Mouse (Mus musculus): ENCODE measurements around the gene Gdf15. TPM values are rescaled to one million over a fixed set of nuclear protein-coding genes. Genes with fewer than 3 reads are reported as not detected.

Gene Gdf15
- total and polyA plus RNA-seq, 3 experiments: 0.15 to 0.63 TPM; not detected in 1

DNA sequence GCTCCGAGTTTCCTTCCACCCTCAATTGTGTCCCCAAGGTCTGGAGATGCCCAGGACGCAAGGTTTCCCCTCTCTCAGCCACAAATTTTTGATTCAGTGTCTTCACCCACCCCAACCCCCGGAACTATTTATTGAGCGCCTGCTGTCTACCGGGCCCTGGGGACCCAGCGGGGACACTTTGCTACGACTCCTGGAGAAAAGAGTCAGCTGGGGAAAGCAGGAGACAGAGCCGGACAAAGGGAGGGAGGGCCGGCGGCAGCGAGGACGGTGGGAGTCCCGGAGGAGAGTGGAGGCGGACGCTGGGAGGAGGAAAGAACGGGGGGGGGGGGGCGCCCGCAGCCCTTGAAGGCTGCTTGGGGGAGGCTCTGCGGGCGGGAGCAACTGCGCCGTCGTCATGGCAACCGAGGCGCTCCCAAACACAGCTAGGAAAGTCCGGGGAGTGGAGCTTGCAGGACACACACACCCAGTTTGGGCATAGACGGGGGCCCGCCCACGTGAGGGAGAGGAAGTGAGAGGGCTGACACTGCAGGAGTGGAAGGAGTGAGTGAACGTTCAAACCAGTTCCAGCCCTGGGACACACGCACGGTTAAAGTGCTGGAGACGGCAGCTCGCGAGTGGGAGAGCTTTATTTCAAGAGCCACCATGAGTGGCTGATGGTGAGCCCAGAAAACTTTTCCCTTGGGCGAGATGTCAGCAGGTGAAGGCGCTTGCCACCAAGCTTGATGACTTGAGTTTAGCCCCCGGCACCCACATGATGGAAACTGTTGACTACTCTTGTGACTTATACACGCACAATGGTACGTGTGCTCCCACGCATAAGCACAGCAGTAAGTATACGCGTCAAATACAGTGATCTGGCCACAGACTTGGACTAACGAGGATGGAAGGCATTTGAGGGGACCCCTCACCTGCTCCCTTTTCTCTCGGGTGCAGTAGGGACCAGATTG, 22.1 kb downstream of the Gdf15 start:
- peaks cover 0 to 8% of the 10 kb centered on the region in 2 experiments; a peak in 3 of 4 replicates for H3K4me1 ChIP-seq (ENCODE audit: control insufficient read depth in 1 of 2, insufficient read depth in 2 of 2, low read length in 2 of 2)
- peaks cover 27% of the 10 kb centered on the region for H3K79me2 ChIP-seq (ENCODE audit: control insufficient read depth, insufficient read depth, low read length, poor library complexity)
- H3K27me3 ChIP-seq (ENCODE audit: control insufficient read depth in 1 of 2, insufficient read depth in 2 of 2, low read length in 2 of 2): no peaks in the 10 kb centered on the region
- peak overlapping the region; percentile 55 to 92 for H3K4me3 ChIP-seq (ENCODE audit: control insufficient read depth in 1 of 2, insufficient read depth in 1 of 2, low read depth in 2 of 2, low read length in 2 of 2)
- H3K9ac ChIP-seq (ENCODE audit: control insufficient read depth, low read depth, low read length, poor library complexity, severe bottlenecking): peak overlapping the region; percentile 96
- peak overlapping the region; percentile 87 for H3K27ac ChIP-seq (ENCODE audit: control insufficient read depth, low read depth, low read length)
- TF ChIP-seq CTCF (IDR thresholded peaks at IDR 0.05 in 2 of 3, conservative IDR thresholded peaks at IDR 0.05 in 1 of 3; ENCODE audit: control insufficient read depth in 1 of 3, insufficient read depth in 1 of 3, low read depth in 2 of 3, low read length in 3 of 3, poor library complexity in 1 of 3, severe bottlenecking in 1 of 3): no peak
- TF ChIP-seq ETS1 (IDR thresholded peaks at IDR 0.05; ENCODE audit: low read depth, low read length): peak; percentile 32; the same call in 1 of the 2 replicates
- peak in 1 of 2 experiments; percentile 50; a peak in 2 of 4 replicates for TF ChIP-seq POLR2A (IDR thresholded peaks at IDR 0.05; ENCODE audit: control insufficient read depth in 1 of 2, insufficient read depth in 1 of 2, low read depth in 1 of 2, low read length in 2 of 2, poor library complexity in 1 of 2)
- TF ChIP-seq MXI1 (IDR thresholded peaks at IDR 0.05; ENCODE audit: low read depth, low read length): peak; percentile 92
- peak; percentile 77; the same call in 1 of the 2 replicates for TF ChIP-seq MAZ (IDR thresholded peaks at IDR 0.05; ENCODE audit: low read depth, low read length)
- 0 out of 2 replicates have a peak, but pooled peaks have one; percentile 4 for TF ChIP-seq ELF1 (IDR thresholded peaks at IDR 0.05; ENCODE audit: low read depth, low read length)
- no peak for TF ChIP-seq RAD21 (IDR thresholded peaks at IDR 0.05; ENCODE audit: low read depth, low read length)
- peak; percentile 72 for TF ChIP-seq SIN3A (IDR thresholded peaks at IDR 0.05; ENCODE audit: low read length)
- TF ChIP-seq CHD1 (IDR thresholded peaks at IDR 0.05; ENCODE audit: low read depth, low read length): peak; percentile 86; the same call in 1 of the 2 replicates
- peak; percentile 43; the same call in 1 of the 2 replicates for TF ChIP-seq NELFE (IDR thresholded peaks at IDR 0.05; ENCODE audit: low read depth, low read length)
- TF ChIP-seq GABPA (IDR thresholded peaks at IDR 0.05; ENCODE audit: low read depth, low read length): no peak
- TF ChIP-seq KAT2A (conservative IDR thresholded peaks at IDR 0.05; ENCODE audit: low read depth, low read length): no peak
- TF ChIP-seq USF1 (IDR thresholded peaks at IDR 0.05; ENCODE audit: low read depth, low read length): peak; percentile 69
- no peaks in the 10 kb centered on the region for H3K9me3 ChIP-seq (replicated peaks; ENCODE audit: insufficient read depth, low read length)
- no peaks in the 10 kb centered on the region; a peak in 1 of 4 replicates for H3K36me3 ChIP-seq (ENCODE audit: control insufficient read depth in 1 of 2, insufficient read depth in 2 of 2, low read length in 2 of 2)
- peak; percentile 97 for DNase-seq (ENCODE audit: low read depth, low spot score)

DNA sequence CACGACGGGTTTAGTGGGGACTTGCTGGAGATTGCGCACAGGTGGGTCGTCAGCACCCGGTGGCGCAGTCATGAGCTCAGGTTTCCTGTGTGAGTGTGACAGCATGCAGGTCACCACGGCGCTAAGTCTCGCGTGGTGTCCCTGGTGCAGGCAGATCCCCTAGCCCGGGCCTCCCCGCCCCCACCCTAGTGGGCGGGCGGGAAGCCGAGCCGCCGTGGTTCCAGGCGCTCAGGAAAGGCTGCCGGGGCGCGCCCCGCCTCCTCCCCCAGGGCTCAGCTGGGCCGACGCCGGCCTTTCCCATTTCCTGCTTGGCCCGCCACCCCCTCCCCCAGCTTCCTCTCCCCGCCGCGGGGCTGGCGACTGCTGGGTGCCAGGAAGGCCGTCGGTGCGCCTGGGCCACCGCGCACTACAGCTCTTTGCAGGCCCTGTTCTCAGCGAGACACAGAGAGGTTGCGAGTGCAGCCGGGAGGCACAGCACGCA, 22.8 kb downstream of the Gdf15 start:
- Histone ChIP-seq H3K27me3 (ENCODE audit: control insufficient read depth in 1 of 2, insufficient read depth in 2 of 2, low read length in 2 of 2) (no peaks in the 10 kb centered on the region), H3K9me3 (replicated peaks; ENCODE audit: insufficient read depth, low read length) (no peaks in the 10 kb centered on the region), H3K27ac (ENCODE audit: control insufficient read depth, low read depth, low read length) (peak overlapping the region; percentile 87), H3K4me3 (ENCODE audit: control insufficient read depth in 1 of 2, insufficient read depth in 1 of 2, low read depth in 2 of 2, low read length in 2 of 2) (peak overlapping the region; percentile 55 to 92), H3K9ac (ENCODE audit: control insufficient read depth, low read depth, low read length, poor library complexity, severe bottlenecking) (peak overlapping the region; percentile 96), H3K36me3 (ENCODE audit: control insufficient read depth in 1 of 2, insufficient read depth in 2 of 2, low read length in 2 of 2) (no peaks in the 10 kb centered on the region; a peak in 1 of 4 replicates), H3K4me1 (ENCODE audit: control insufficient read depth in 1 of 2, insufficient read depth in 2 of 2, low read length in 2 of 2) (peaks cover 0 to 8% of the 10 kb centered on the region in 2 experiments; a peak in 3 of 4 replicates), H3K79me2 (ENCODE audit: control insufficient read depth, insufficient read depth, low read length, poor library complexity) (peaks cover 29% of the 10 kb centered on the region)
- DNase-seq (ENCODE audit: low read depth, low spot score): peak; percentile 90
- TF ChIP-seq ELF1 (IDR thresholded peaks at IDR 0.05; ENCODE audit: low read depth, low read length) (peak; percentile 60), TCF12 (IDR thresholded peaks at IDR 0.05; ENCODE audit: low read depth, low read length) (peak; percentile 31; the same call in 1 of the 2 replicates), MAX (IDR thresholded peaks at IDR 0.05; ENCODE audit: low read length) (no peak), MXI1 (IDR thresholded peaks at IDR 0.05; ENCODE audit: low read depth, low read length) (no peak), ZNF384 (IDR thresholded peaks at IDR 0.05; ENCODE audit: low read depth, low read length) (no peak), NRF1 (IDR thresholded peaks at IDR 0.05; ENCODE audit: insufficient read depth, low read depth, low read length, poor library complexity, severe bottlenecking) (no peak), CHD2 (IDR thresholded peaks at IDR 0.05; ENCODE audit: low read length) (peak; percentile 70), NELFE (IDR thresholded peaks at IDR 0.05; ENCODE audit: low read depth, low read length) (peak; percentile 63), CTCF (IDR thresholded peaks at IDR 0.05 in 2 of 3, conservative IDR thresholded peaks at IDR 0.05 in 1 of 3; ENCODE audit: control insufficient read depth in 1 of 3, insufficient read depth in 1 of 3, low read depth in 2 of 3, low read length in 3 of 3, poor library complexity in 1 of 3, severe bottlenecking in 1 of 3) (no peak), KAT2A (conservative IDR thresholded peaks at IDR 0.05; ENCODE audit: low read depth, low read length) (no peak), MAZ (IDR thresholded peaks at IDR 0.05; ENCODE audit: low read depth, low read length) (peak; percentile 86; the same call in 1 of the 2 replicates), GABPA (IDR thresholded peaks at IDR 0.05; ENCODE audit: low read depth, low read length) (no peak), CHD1 (IDR thresholded peaks at IDR 0.05; ENCODE audit: low read depth, low read length) (0 out of 2 replicates have a peak, but pooled peaks have one; percentile 30), ETS1 (IDR thresholded peaks at IDR 0.05; ENCODE audit: low read depth, low read length) (peak; percentile 85), ZKSCAN1 (IDR thresholded peaks at IDR 0.05; ENCODE audit: low read depth, low read length) (no peak), UBTF (IDR thresholded peaks at IDR 0.05; ENCODE audit: borderline replicate concordance, insufficient read depth, low read depth, low read length) (no peak), MYC (IDR thresholded peaks at IDR 0.05; ENCODE audit: low read depth, low read length) (0 out of 2 replicates have a peak, but pooled peaks have one; percentile 18), TAL1 (IDR thresholded peaks at IDR 0.05; ENCODE audit: low read length) (no peak), HCFC1 (IDR thresholded peaks at IDR 0.05; ENCODE audit: low read depth, low read length) (peak; percentile 48; the same call in 1 of the 2 replicates), RCOR1 (IDR thresholded peaks at IDR 0.05; ENCODE audit: low read depth, low read length) (no peak; the same call in 1 of the 2 replicates), POLR2A (IDR thresholded peaks at IDR 0.05; ENCODE audit: control insufficient read depth in 1 of 2, insufficient read depth in 1 of 2, low read depth in 1 of 2, low read length in 2 of 2, poor library complexity in 1 of 2) (peak; percentile 40 to 68; a peak in 3 of 4 replicates), BHLHE40 (IDR thresholded peaks at IDR 0.05; ENCODE audit: borderline replicate concordance, low read depth, low read length) (no peak; the same call in 1 of the 2 replicates)

All from MEL (cell line).